Comparison of ENCODE assay signal across 17 mouse cellular contexts in the genomic region with DNA sequence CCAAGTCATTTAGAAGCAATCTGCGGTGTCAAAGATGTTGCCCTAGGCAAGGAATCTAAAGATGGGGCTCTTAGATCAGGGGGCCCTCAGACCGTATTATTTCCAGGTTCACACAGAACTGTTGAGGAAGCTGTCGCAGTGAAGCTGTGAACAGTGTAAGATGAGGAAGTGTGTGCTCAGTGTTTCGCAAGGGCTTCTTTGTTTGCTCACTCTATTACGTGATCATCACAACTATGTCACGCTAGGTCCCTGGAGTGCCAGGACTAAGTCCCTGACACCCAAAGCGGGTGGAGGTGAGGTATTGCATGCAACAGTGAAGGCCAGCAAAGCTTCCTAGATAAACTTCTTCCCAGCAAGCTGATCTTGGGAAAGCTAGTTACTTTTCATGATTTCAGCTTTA.
DNase-seq lines count a peak whose midpoint lies in the region; ATAC-seq and TF ChIP-seq lines count a peak whose summit lies in the region.
"Had no signal": no experiment of that assay in that cellular context is flagged by ENCODE, and none has a peak within 500 bp of the region (broad histone marks: within the 10 kb centered on the region; RNA-seq: fewer than 3 reads in every experiment).

No protein-coding gene starts in this region.

- DNase-seq in heart, adult 18-20 months = peak; percentile 19 to 40
- no peak for DNase-seq in heart, postnatal 14 days
- peak; percentile 52 for DNase-seq in liver, postnatal 0 days
- no peak for DNase-seq in cerebellum, adult 8-10 months
- no peak for DNase-seq in thymus, postnatal 36 days
- DNase-seq in MN1 (ENCODE audit: low spot score) = no peak
- DNase-seq: cerebellum, adult 9-11 months; gastrocnemius, adult 2 months; kidney, postnatal 4 days; retina, postnatal 1 day had no signal

- WGBS in liver, postnatal 0 days (ENCODE audit: insufficient replicate concordance) = 24% methylated on average over 7 of the region's 7 CpGs

- H3K79me2 ChIP-seq in C2C12 (ENCODE audit: control insufficient read depth, insufficient read depth) = no peaks in the 10 kb centered on the region

- no peak overlapping the region for H3K27ac ChIP-seq in liver, postnatal 0 days (ENCODE audit: low read depth)
- H3K27ac ChIP-seq: embryonic facial prominence, embryonic 12.5 days; forebrain, embryonic 12.5 days; gastrocnemius, adult 2 months; limb, embryonic 15.5 days; midbrain, embryonic 13.5 days; neural tube, embryonic 13.5 days had no signal

- H3K4me3 ChIP-seq in C2C12 (ENCODE audit: insufficient read depth, poor library complexity, severe bottlenecking) = no peak overlapping the region
- no peak overlapping the region for H3K4me3 ChIP-seq in liver, postnatal 0 days (ENCODE audit: low read depth, low read length)
- H3K4me3 ChIP-seq: embryonic facial prominence, embryonic 12.5 days; forebrain, embryonic 12.5 days; gastrocnemius, adult 2 months; limb, embryonic 15.5 days; midbrain, embryonic 13.5 days; neural tube, embryonic 13.5 days had no signal

- H3ac ChIP-seq in C2C12 (ENCODE audit: control insufficient read depth, insufficient read length, low read depth) = no peak overlapping the region

- H3K9me3 ChIP-seq in liver, postnatal 0 days (ENCODE audit: low read length) = no peaks in the 10 kb centered on the region
- H3K9me3 ChIP-seq: embryonic facial prominence, embryonic 12.5 days; forebrain, embryonic 12.5 days; limb, embryonic 15.5 days; midbrain, embryonic 13.5 days; neural tube, embryonic 13.5 days had no signal

- H3K9ac ChIP-seq in liver, postnatal 0 days (replicated peaks) = no peak overlapping the region
- H3K9ac ChIP-seq: embryonic facial prominence, embryonic 12.5 days; forebrain, embryonic 12.5 days; limb, embryonic 15.5 days; midbrain, embryonic 13.5 days; neural tube, embryonic 13.5 days had no signal

- TF ChIP-seq CTCF in C2C12 (IDR thresholded peaks at IDR 0.05; ENCODE audit: control insufficient read depth, insufficient read depth, insufficient read length) = no peak
- TF ChIP-seq CTCF in liver, postnatal 0 days (IDR thresholded peaks at IDR 0.05; ENCODE audit: low read depth) = no peak

- ATAC-seq in liver, postnatal 0 days = peak; percentile 92
- ATAC-seq in megakaryocyte progenitor cell, adult 5-6 weeks (replicated peaks; ENCODE audit: poor library complexity) = peak; percentile 85
- ATAC-seq: midbrain, embryonic 13.5 days had no signal

- H3K4me2 ChIP-seq in liver, postnatal 0 days (ENCODE audit: low read depth, low read length) = no peak overlapping the region
- H3K4me2 ChIP-seq: embryonic facial prominence, embryonic 12.5 days; forebrain, embryonic 12.5 days; limb, embryonic 15.5 days; midbrain, embryonic 13.5 days; neural tube, embryonic 13.5 days had no signal

- TF ChIP-seq EP300 in liver, postnatal 0 days (IDR thresholded peaks at IDR 0.05; ENCODE audit: low read depth) = 0 out of 2 replicates have a peak, but pooled peaks have one; percentile 15

- no peaks in the 10 kb centered on the region for H3K27me3 ChIP-seq in C2C12 (ENCODE audit: control insufficient read depth, insufficient read depth, insufficient read length)
- H3K27me3 ChIP-seq in liver, postnatal 0 days (ENCODE audit: insufficient read depth, low read length) = no peaks in the 10 kb centered on the region
- H3K27me3 ChIP-seq: embryonic facial prominence, embryonic 12.5 days; forebrain, embryonic 12.5 days; limb, embryonic 15.5 days; midbrain, embryonic 13.5 days; neural tube, embryonic 13.5 days had no signal

- peaks cover 16% of the 10 kb centered on the region for H3K4me1 ChIP-seq in liver, postnatal 0 days (ENCODE audit: insufficient read depth)
- H3K4me1 ChIP-seq: embryonic facial prominence, embryonic 12.5 days; forebrain, embryonic 12.5 days; limb, embryonic 15.5 days; midbrain, embryonic 13.5 days; neural tube, embryonic 13.5 days had no signal

- H3K79me3 ChIP-seq in C2C12 (ENCODE audit: low read depth) = no peaks in the 10 kb centered on the region

- no peaks in the 10 kb centered on the region for H3K36me3 ChIP-seq in C2C12 (ENCODE audit: control insufficient read depth, insufficient read depth)
- no peaks in the 10 kb centered on the region for H3K36me3 ChIP-seq in liver, postnatal 0 days (replicated peaks; ENCODE audit: insufficient read depth, low read length)
- H3K36me3 ChIP-seq: embryonic facial prominence, embryonic 12.5 days; forebrain, embryonic 12.5 days; limb, embryonic 15.5 days; midbrain, embryonic 13.5 days; neural tube, embryonic 13.5 days had no signal

- intact Hi-C loops in heart, postnatal 14 days (cut with DNase I) = no loop called here

TF ChIP-seq in C2C12, 6 proteins besides CTCF, POLR2A, EP300 and RAD21:
- peak; percentile 45 for TF ChIP-seq CEBPB (IDR thresholded peaks at IDR 0.05; ENCODE audit: low read depth)
- no peak for TF ChIP-seq USF1 (IDR thresholded peaks at IDR 0.05; ENCODE audit: low read depth)
- TF ChIP-seq MAX (IDR thresholded peaks at IDR 0.05) = no peak
- no peak for TF ChIP-seq FOSL1 (IDR thresholded peaks at IDR 0.05; ENCODE audit: insufficient read depth, low read length, poor library complexity, severe bottlenecking)
- TF ChIP-seq MYOD1 (IDR thresholded peaks at IDR 0.05; ENCODE audit: control insufficient read depth, insufficient read length, low read depth) = no peak
- TF ChIP-seq MYOG (IDR thresholded peaks at IDR 0.05; ENCODE audit: control insufficient read depth, extremely low read depth, insufficient read length) = no peak

Comparison
In these comparisons a context has a peak if more than half of its experiments do, and no peak if none do; other contexts are left out.
1. DNase-seq: peak in heart, adult 18-20 months (2 of 2) and liver, postnatal 0 days (single experiment); none in heart, postnatal 14 days (0 of 2), cerebellum, adult 8-10 months (single experiment), thymus, postnatal 36 days (0 of 2) and MN1 (single experiment).